Mouse (Mus musculus) erythroblast, embryonic 14.5 days (primary cell): Measurements from ENCODE around the gene Ryr2. TPM values are rescaled to one million over a fixed set of nuclear protein-coding genes. Genes with fewer than 3 reads are reported as not detected.
"Not testable (repeated sequence)": the region's sequence is repeated elsewhere in the genome, so short reads cannot be mapped to it uniquely, and the experiment has no call there.

Experiments used
- H3K27me3 ChIP-seq: 2 replicates; pipeline ENCODE4 v1.6.1; 2012; ENCODE audit warnings: inconsistent platforms; ENCODE audit not compliant: control insufficient read depth
- H3K36me3 ChIP-seq: 2 replicates; pipeline ENCODE4 v1.6.1; 2012; ENCODE audit warnings: mild to moderate bottlenecking, inconsistent platforms; ENCODE audit not compliant: control insufficient read depth
- H3K4me1 ChIP-seq: 2 replicates; pipeline ENCODE4 v1.6.1; 2012; ENCODE audit warnings: inconsistent platforms; ENCODE audit not compliant: control insufficient read depth
- H3K4me3 ChIP-seq: replicated peaks from 2 replicates; pipeline ENCODE3; 2012; ENCODE audit warnings: moderate library complexity, mild to moderate bottlenecking, inconsistent platforms
- H3K9me3 ChIP-seq: 2 replicates; pipeline ENCODE4 v1.6.1; 2012; ENCODE audit warnings: low read length, inconsistent platforms, mixed read lengths; ENCODE audit not compliant: control insufficient read depth
- GATA1 ChIP-seq: IDR thresholded peaks from 2 replicates; pipeline ENCODE4 v1.6.1; 2012; ENCODE audit warnings: low read length, inconsistent platforms, mixed read lengths
- TAL1 ChIP-seq: IDR thresholded peaks from 3 replicates; pipeline ENCODE4 v1.6.1; 2012; ENCODE audit warnings: low read length, inconsistent platforms, mixed read lengths
- polyA plus RNA-seq: library from polyadenylated mRNA; stranded (reverse); fragments of >175 nt; gene quantifications from 2 replicates; pipeline ENCODE4 v1.2.3, GENCODE M21; 2012

The Ryr2 gene
- not detected in 2 replicates for polyA plus RNA-seq

DNA sequence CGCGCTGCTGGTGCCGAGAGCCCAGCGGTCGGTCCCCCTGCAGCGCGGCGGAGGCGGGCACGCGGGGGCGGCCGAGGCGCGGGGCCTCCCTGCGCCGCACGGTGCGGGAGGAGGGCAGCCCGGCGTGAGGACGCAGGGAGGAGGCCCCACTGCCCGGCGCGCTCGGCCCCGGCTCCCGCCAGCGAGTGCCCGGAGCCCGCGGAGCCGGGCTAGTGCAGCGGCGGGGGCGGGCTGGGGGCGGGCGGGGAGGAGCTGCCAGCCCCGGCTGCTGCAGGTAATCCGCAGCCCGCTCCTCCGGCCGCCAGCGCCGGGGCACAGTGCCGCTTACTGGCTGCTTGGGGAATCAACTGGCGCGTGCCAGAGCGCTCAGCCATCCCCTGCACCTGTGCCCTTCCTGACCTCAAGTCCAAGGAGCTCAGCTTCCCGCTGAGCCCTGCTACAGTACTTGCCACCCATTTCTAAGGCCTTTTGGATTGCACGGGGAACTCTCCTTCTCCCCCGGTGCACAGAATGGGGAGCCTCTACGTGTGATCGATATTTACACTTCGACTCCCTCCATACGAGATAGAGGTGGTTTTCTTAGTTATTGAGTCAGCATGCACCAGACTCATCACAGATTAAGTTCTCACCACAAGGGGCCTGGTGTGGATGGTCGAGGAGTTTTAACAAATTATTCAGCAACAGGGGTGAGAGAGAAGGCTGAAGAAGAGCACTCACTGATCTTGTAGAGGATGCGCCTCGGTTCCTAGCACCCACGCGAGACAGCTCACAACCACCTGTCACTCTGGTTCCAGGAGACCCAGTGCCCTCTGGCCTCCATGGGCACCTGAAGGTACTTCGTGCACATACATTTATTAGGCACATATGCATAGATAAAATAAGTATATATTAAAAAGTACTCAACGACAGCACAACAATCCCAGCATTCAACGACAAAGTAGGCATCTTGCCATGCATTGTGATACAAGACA, at the start of gene Ryr2:
Gene Ryr2, minus strand, starts transcription at position 284 of the 971 bp plus-strand sequence.
- H3K4me1 ChIP-seq = no peaks in the 10 kb centered on the region
- H3K4me3 ChIP-seq = no peak within 1 kb of the TSS
- H3K27me3 ChIP-seq = peaks cover 62% of the 10 kb centered on the region
- 0 out of 2 replicates have a peak, but pooled peaks cover 2% of the 10 kb centered on the region for H3K9me3 ChIP-seq
- no peak for TF ChIP-seq TAL1
- no peak for TF ChIP-seq GATA1
- no peaks in the 10 kb centered on the region for H3K36me3 ChIP-seq

- H3K4me1 ChIP-seq = no peaks in the 10 kb centered on the region
Observed at GRCm38 (mm10) chr13:12153922-12154321, 47.2 kb upstream of the Ryr2 start.

DNA sequence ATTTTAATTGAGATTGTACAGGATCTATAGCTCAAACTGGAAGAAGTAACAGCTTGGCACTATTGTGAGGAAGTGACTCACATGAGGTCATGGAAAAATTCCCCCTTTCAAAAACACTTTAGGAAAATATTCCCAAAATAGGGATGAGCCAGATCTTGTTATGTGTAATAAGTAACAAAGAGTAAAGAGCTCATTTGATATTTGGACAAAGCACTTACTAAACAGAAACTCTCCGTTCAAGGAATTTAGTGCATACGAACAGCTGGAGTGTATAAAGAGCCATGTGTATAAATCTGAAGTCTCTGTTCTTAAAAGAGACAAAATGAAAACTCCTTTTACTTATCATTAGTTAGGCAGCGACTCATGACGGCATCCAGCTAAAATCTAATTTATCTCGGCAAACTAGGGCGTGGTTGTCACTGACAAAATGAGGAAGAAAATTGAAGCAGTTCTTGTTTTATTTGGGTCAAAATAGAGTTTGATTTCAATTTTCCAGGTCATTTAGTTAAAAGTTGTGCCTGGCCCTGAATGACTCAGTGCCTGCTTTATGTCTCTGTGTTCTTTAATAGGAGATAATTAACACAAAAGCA, 40.3 kb upstream of the Ryr2 start:
- TF ChIP-seq GATA1 = no peak
- TF ChIP-seq TAL1 = no peak
- H3K9me3 ChIP-seq = no peaks in the 10 kb centered on the region
- no peak overlapping the region for H3K4me3 ChIP-seq
- no peaks in the 10 kb centered on the region for H3K36me3 ChIP-seq
- H3K4me1 ChIP-seq = peaks cover 3% of the 10 kb centered on the region
- H3K27me3 ChIP-seq = no peaks in the 10 kb centered on the region

More at GRCm38 (mm10) chr13:12153922-12154321, 47.2 kb upstream of the Ryr2 start:
- TF ChIP-seq GATA1 (no peak), TAL1 (no peak)
- Histone ChIP-seq H3K27me3 (no peaks in the 10 kb centered on the region), H3K36me3 (no peaks in the 10 kb centered on the region), H3K4me3 (no peak overlapping the region), H3K9me3 (no peaks in the 10 kb centered on the region)

DNA sequence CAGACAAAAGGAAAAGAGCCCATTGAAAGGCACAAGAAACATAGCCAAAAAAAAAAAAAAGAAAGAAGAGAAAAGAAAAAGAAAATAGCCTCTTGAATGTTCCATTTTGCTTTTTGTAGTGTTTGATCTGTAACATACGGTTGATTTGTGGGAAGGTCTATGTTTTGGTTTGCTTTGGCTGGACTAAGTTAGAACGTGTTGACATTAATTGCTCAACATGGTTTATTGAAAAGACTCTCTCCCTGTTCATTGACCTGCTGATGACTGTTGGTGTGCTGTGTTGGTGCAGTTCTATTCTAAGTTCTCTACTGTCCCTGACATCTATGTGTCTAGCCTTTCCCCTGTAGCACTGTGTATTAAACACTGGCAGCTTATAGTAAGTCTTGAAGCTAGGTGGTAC, 39.7 kb upstream of the Ryr2 start:
- Histone ChIP-seq H3K36me3 (no peaks in the 10 kb centered on the region), H3K27me3 (no peaks in the 10 kb centered on the region), H3K9me3 (no peaks in the 10 kb centered on the region), H3K4me1 (peaks cover 3% of the 10 kb centered on the region), H3K4me3 (no peak overlapping the region)
- TF ChIP-seq TAL1 (no peak), GATA1 (no peak)

DNA sequence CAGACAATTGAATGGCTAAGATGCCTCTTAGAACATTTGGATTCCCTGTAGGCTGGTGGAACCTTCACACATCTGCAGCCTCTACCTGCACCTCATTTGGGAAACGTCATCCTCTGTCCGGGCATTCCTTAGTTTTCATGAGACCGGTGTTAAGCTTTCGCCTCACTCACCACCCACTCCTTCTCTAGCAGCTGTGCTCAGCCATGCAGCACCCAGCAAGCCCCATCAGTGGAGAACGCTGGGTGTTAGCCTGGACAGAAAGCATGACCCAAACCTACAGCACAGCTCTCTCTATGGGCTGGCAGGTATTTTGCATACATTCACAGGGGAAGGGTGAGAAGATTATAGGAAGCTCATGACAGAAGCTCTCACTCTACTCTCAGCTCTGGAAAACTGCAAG, 36.6 kb upstream of the Ryr2 start:
- Histone ChIP-seq H3K4me3 (no peak overlapping the region), H3K27me3 (no peaks in the 10 kb centered on the region), H3K4me1 (peaks cover 3% of the 10 kb centered on the region), H3K9me3 (no peaks in the 10 kb centered on the region), H3K36me3 (no peaks in the 10 kb centered on the region)
- TF ChIP-seq TAL1 (no peak), GATA1 (no peak)

GRCm38 (mm10) chr13:12136461-12136860, 29.7 kb upstream of the Ryr2 start:
- H3K36me3 ChIP-seq, H3K9me3 ChIP-seq, H3K4me3 ChIP-seq, H3K27me3 ChIP-seq: not testable (repeated sequence)
- H3K4me1 ChIP-seq = peaks cover 27% of the 10 kb centered on the region

GRCm38 (mm10) chr13:12133549-12133948, 26.8 kb upstream of the Ryr2 start:
- H3K4me3 ChIP-seq = no peak overlapping the region
- H3K36me3 ChIP-seq = no peaks in the 10 kb centered on the region
- no peaks in the 10 kb centered on the region for H3K9me3 ChIP-seq
- H3K27me3 ChIP-seq = no peaks in the 10 kb centered on the region
- no peak for TF ChIP-seq GATA1
- TF ChIP-seq TAL1 = no peak
- peaks cover 47% of the 10 kb centered on the region for H3K4me1 ChIP-seq

GRCm38 (mm10) chr13:12132160-12132710, 25.5 kb upstream of the Ryr2 start:
- no peaks in the 10 kb centered on the region for H3K36me3 ChIP-seq
- H3K4me1 ChIP-seq = peaks cover 47% of the 10 kb centered on the region
- H3K9me3 ChIP-seq = no peaks in the 10 kb centered on the region
- TF ChIP-seq TAL1 = peak; percentile 42; the same call in 2 of the 3 replicates
- TF ChIP-seq GATA1 = 0 out of 2 replicates have a peak, but pooled peaks have one; percentile 33
- no peaks in the 10 kb centered on the region for H3K27me3 ChIP-seq
- peak overlapping the region; percentile 4 for H3K4me3 ChIP-seq

- Histone ChIP-seq H3K9me3 (no peaks in the 10 kb centered on the region), H3K4me3 (no peak overlapping the region), H3K4me1 (peaks cover 47% of the 10 kb centered on the region), H3K27me3 (no peaks in the 10 kb centered on the region), H3K36me3 (no peaks in the 10 kb centered on the region)
- TF ChIP-seq TAL1 = no peak
Observed at GRCm38 (mm10) chr13:12129121-12129520, 22.4 kb upstream of the Ryr2 start.
